Mouse (Mus musculus) embryonic facial prominence, embryonic 13.5 days (tissue): Measurements from ENCODE around the gene Hoxd12. TPM values are rescaled to one million over a fixed set of nuclear protein-coding genes. Genes with fewer than 3 reads are reported as not detected.

Source experiments
- ATAC-seq: fragments of 200-750 bp; cut with Nextera tagmentation; 2 replicates; pipeline ENCODE4 v1.8.0; 2017; ENCODE audit warnings: low read depth; ENCODE audit not compliant: insufficient number of reproducible peaks, insufficient read depth, low FRiP score, low TSS enrichment
- H3K27ac ChIP-seq: fragments of 300-500 bp; sonication (generic); 2 replicates; pipeline ENCODE4 v1.5.1; 2015; ENCODE audit warnings: moderate library complexity, mild to moderate bottlenecking, inconsistent platforms
- H3K27me3 ChIP-seq: fragments of 300-500 bp; sonication (generic); 2 replicates; pipeline ENCODE4 v1.6.1; 2015; ENCODE audit warnings: mild to moderate bottlenecking, inconsistent platforms
- H3K36me3 ChIP-seq: fragments of 300-500 bp; sonication (generic); 2 replicates; pipeline ENCODE4 v1.6.1; 2015; ENCODE audit warnings: mild to moderate bottlenecking, inconsistent platforms
- H3K4me1 ChIP-seq: fragments of 300-500 bp; sonication (generic); 2 replicates; pipeline ENCODE4 v1.6.1; 2015; ENCODE audit warnings: inconsistent platforms
- H3K4me2 ChIP-seq: fragments of 300-500 bp; sonication (generic); 2 replicates; pipeline ENCODE4 v1.6.1; 2015; ENCODE audit warnings: moderate library complexity, mild to moderate bottlenecking, inconsistent platforms
- H3K4me3 ChIP-seq: fragments of 300-500 bp; sonication (generic); 2 replicates; pipeline ENCODE4 v1.5.1; 2015; ENCODE audit warnings: mild to moderate bottlenecking, inconsistent platforms
- H3K9ac ChIP-seq: fragments of 300-500 bp; sonication (generic); 2 replicates; pipeline ENCODE4 v1.6.1; 2015; ENCODE audit warnings: mild to moderate bottlenecking, inconsistent platforms
- H3K9me3 ChIP-seq: fragments of 300-500 bp; sonication (generic); 2 replicates; pipeline ENCODE4 v1.6.1; 2016; ENCODE audit warnings: inconsistent platforms
- WGBS: fragments of 180-500 bp; shearing (Covaris S2); methylation state at CpG from one replicate; pipeline ENCODE4 v1.1.7; 2015; ENCODE audit warnings: mixed read lengths; 5-methylcytosine and 5-hydroxymethylcytosine counted together
- polyA plus RNA-seq: library from polyadenylated mRNA; unstranded; fragments of >200 nt; fragmentation: Nextera tagmentation; extraction: Ambion mirVana; gene quantifications from 2 replicates; pipeline ENCODE4 v1.2.1, GENCODE M21; 2015

Gene Hoxd12
- polyA plus RNA-seq, 1 experiment from 2014 or later = not detected

- peaks cover 100% of the 10 kb centered on the region for H3K27me3 ChIP-seq
- H3K4me2 ChIP-seq = no peak overlapping the region
- H3K4me1 ChIP-seq = peaks cover 21% of the 10 kb centered on the region
- no peak for ATAC-seq
- H3K4me3 ChIP-seq = no peak overlapping the region
- no peak overlapping the region for H3K9ac ChIP-seq
- no peak overlapping the region for H3K27ac ChIP-seq
- no peaks in the 10 kb centered on the region for H3K9me3 ChIP-seq
- no peaks in the 10 kb centered on the region for H3K36me3 ChIP-seq
- 5% methylated on average over 2 of the region's 2 CpGs for WGBS
Measured at GRCm38 (mm10) chr2:74677106-74677505, 2.3 kb downstream of the Hoxd12 start.

- WGBS = 2% methylated on average over 15 of the region's 15 CpGs
- Histone ChIP-seq H3K4me3 (peak within 1 kb of the TSS; percentile 8; the same call in 1 of the 2 replicates), H3K4me2 (0 out of 2 replicates have a peak within 1 kb of the TSS, but pooled peaks have one; percentile 7), H3K36me3 (no peaks in the 10 kb centered on the region), H3K4me1 (peaks cover 25% of the 10 kb centered on the region), H3K27me3 (peaks cover 100% of the 10 kb centered on the region), H3K27ac (no peak within 1 kb of the TSS), H3K9ac (no peak within 1 kb of the TSS), H3K9me3 (no peaks in the 10 kb centered on the region)
- no peak for ATAC-seq
Measured at GRCm38 (mm10) chr2:74678891-74679595, 4.2 kb downstream of the Hoxd12 start, which contains the start of gene Hoxd11. Gene Hoxd11 (plus strand): TSS chr2:74679557.

- under 1% methylated on average over 26 of the region's 26 CpGs for WGBS
- ATAC-seq = no peak
- no peak overlapping the region for H3K9ac ChIP-seq
- H3K9me3 ChIP-seq = no peaks in the 10 kb centered on the region
- no peaks in the 10 kb centered on the region for H3K36me3 ChIP-seq
- H3K4me3 ChIP-seq = peak overlapping the region; percentile 8; the same call in 1 of the 2 replicates
- no peak overlapping the region for H3K27ac ChIP-seq
- peaks cover 25% of the 10 kb centered on the region for H3K4me1 ChIP-seq
- H3K4me2 ChIP-seq = 0 out of 2 replicates have a peak overlapping the region, but pooled peaks have one; percentile 7
- H3K27me3 ChIP-seq = peaks cover 100% of the 10 kb centered on the region
Measured at GRCm38 (mm10) chr2:74679596-74679971, 4.8 kb downstream of the Hoxd12 start.

- WGBS = 2% methylated on average over 23 of the region's 23 CpGs
- Histone ChIP-seq H3K27me3 (peaks cover 100% of the 10 kb centered on the region), H3K4me3 (peak overlapping the region; percentile 8; the same call in 1 of the 2 replicates), H3K9me3 (no peaks in the 10 kb centered on the region), H3K4me2 (0 out of 2 replicates have a peak overlapping the region, but pooled peaks have one; percentile 7), H3K9ac (no peak overlapping the region), H3K27ac (no peak overlapping the region), H3K4me1 (peaks cover 24% of the 10 kb centered on the region), H3K36me3 (no peaks in the 10 kb centered on the region)
- no peak for ATAC-seq
Measured at GRCm38 (mm10) chr2:74679980-74680379, 5.2 kb downstream of the Hoxd12 start.

GRCm38 (mm10) chr2:74680561-74681398, 6.0 kb downstream of the Hoxd12 start:
- no peaks in the 10 kb centered on the region for H3K9me3 ChIP-seq
- WGBS = 2% methylated on average over 21 of the region's 21 CpGs
- H3K36me3 ChIP-seq = no peaks in the 10 kb centered on the region
- ATAC-seq = no peak
- no peak overlapping the region for H3K4me3 ChIP-seq
- H3K9ac ChIP-seq = no peak overlapping the region
- no peak overlapping the region for H3K27ac ChIP-seq
- H3K27me3 ChIP-seq = peaks cover 100% of the 10 kb centered on the region
- H3K4me2 ChIP-seq = no peak overlapping the region
- H3K4me1 ChIP-seq = peaks cover 22% of the 10 kb centered on the region

- Histone ChIP-seq H3K9ac (no peak overlapping the region), H3K4me1 (peaks cover 22% of the 10 kb centered on the region), H3K27me3 (peaks cover 98% of the 10 kb centered on the region), H3K27ac (no peak overlapping the region), H3K9me3 (no peaks in the 10 kb centered on the region), H3K36me3 (no peaks in the 10 kb centered on the region), H3K4me2 (peak overlapping the region; percentile 49), H3K4me3 (peak overlapping the region; percentile 26)
- WGBS = under 1% methylated on average over 76 of the region's 78 CpGs
- no peak for ATAC-seq
Measured at GRCm38 (mm10) chr2:74681594-74682531, 7.0 kb downstream of the Hoxd12 start.

GRCm38 (mm10) chr2:74682796-74683195, 8.0 kb downstream of the Hoxd12 start:
- Histone ChIP-seq H3K27me3 (peaks cover 98% of the 10 kb centered on the region), H3K4me3 (peak overlapping the region; percentile 26), H3K4me2 (peak overlapping the region; percentile 49), H3K9ac (no peak overlapping the region), H3K27ac (no peak overlapping the region), H3K4me1 (peaks cover 22% of the 10 kb centered on the region), H3K9me3 (no peaks in the 10 kb centered on the region), H3K36me3 (no peaks in the 10 kb centered on the region)
- under 1% methylated on average over 41 of the region's 51 CpGs for WGBS
- no peak for ATAC-seq

GRCm38 (mm10) chr2:74683471-74683951, 8.7 kb downstream of the Hoxd12 start:
- Histone ChIP-seq H3K27me3 (peaks cover 98% of the 10 kb centered on the region), H3K4me2 (no peak overlapping the region), H3K9ac (no peak overlapping the region)

GRCm38 (mm10) chr2:74684106-74684505, 9.3 kb downstream of the Hoxd12 start:
- H3K27me3 ChIP-seq = peaks cover 98% of the 10 kb centered on the region
- H3K27ac ChIP-seq = no peak overlapping the region
- no peak overlapping the region for H3K4me3 ChIP-seq
- peaks cover 22% of the 10 kb centered on the region for H3K4me1 ChIP-seq
- no peaks in the 10 kb centered on the region for H3K36me3 ChIP-seq
- ATAC-seq = no peak
- no peaks in the 10 kb centered on the region for H3K9me3 ChIP-seq
- under 1% methylated on average over 12 of the region's 12 CpGs for WGBS
- H3K9ac ChIP-seq = no peak overlapping the region
- H3K4me2 ChIP-seq = no peak overlapping the region

More at GRCm38 (mm10) chr2:74683471-74683951, 8.7 kb downstream of the Hoxd12 start:
- 2% methylated on average over 18 of the region's 18 CpGs for WGBS
- H3K9me3 ChIP-seq = no peaks in the 10 kb centered on the region
- no peak overlapping the region for H3K4me3 ChIP-seq
- no peak overlapping the region for H3K27ac ChIP-seq
- no peak for ATAC-seq
- H3K36me3 ChIP-seq = no peaks in the 10 kb centered on the region
- peaks cover 22% of the 10 kb centered on the region for H3K4me1 ChIP-seq

GRCm38 (mm10) chr2:74685059-74685603, 10.3 kb downstream of the Hoxd12 start:
- Histone ChIP-seq H3K4me1 (peaks cover 15% of the 10 kb centered on the region), H3K4me2 (no peak overlapping the region), H3K4me3 (no peak overlapping the region), H3K27ac (no peak overlapping the region), H3K36me3 (no peaks in the 10 kb centered on the region), H3K9me3 (no peaks in the 10 kb centered on the region), H3K27me3 (peaks cover 98% of the 10 kb centered on the region), H3K9ac (no peak overlapping the region)
- ATAC-seq = no peak
- 8% methylated on average over 4 of the region's 4 CpGs for WGBS
